Mouse (Mus musculus): ENCODE data around the gene Dlx5.

Dlx5 gene

DNA sequence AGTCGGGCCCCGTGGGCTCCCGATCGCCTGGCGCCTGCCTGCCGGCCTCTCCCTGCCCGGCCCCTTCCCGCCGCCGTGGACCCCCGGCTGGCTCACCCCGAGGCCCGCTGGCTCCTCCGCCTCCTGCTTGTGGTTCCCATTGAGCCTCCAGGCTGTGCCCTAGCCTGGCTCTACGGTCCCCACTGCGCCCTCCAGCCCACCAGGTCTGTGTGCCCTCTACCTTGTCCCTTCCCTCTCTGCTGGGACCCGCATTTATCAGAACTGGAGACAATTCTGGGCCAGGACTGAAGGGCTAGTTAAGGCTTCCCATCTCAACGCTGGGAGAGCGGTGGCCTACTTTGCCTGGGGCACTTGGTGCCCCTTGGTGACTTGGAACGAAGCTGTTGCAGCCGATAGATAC lies 17.9 kb downstream of the Dlx5 start:
- in situ Hi-C loops (cut with MboI; ENCODE audit: low pct_unique_long_range_greater_than_20kb in 1 of 2, low sequenced_read_pairs in 2 of 2, unreplicated experiment in 1 of 2): loop anchor here (25.0 kb wide), 3 partner anchors 577 to 852 kb away; no protein-coding TSS in a partner anchor

DNA sequence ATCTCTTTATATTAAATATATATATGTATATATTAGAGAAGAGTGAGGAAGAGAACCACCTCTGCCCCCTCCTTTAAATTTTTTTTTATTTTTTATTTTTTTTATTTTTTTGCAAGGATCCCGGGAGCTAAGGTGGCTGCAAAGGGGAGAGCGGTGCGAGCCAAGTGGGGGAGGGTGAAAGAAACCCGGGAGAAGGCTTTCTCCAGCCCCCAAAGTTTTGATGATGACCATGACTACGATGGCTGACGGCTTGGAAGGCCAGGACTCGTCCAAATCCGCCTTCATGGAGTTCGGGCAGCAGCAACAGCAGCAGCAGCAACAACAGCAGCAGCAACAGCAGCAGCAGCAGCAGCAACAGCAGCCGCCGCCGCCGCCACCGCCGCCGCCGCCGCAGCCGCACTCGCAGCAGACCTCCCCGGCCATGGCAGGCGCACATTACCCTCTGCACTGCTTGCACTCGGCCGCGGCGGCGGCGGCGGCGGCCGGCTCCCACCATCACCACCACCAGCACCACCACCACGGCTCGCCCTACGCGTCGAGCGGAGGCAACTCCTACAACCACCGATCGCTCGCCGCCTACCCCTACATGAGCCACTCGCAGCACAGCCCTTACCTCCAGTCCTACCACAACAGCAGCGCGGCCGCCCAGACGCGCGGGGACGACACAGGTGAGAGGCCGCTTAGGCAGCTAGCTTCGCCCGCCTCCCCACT lies 18.6 kb downstream of the Dlx5 start, which contains the start of gene Dlx6:
Gene Dlx6, plus strand, starts transcription at position 175 of the 711 bp plus-strand sequence.
- in situ Hi-C loops (cut with MboI; ENCODE audit: low pct_unique_long_range_greater_than_20kb in 1 of 2, low sequenced_read_pairs in 2 of 2, unreplicated experiment in 1 of 2): loop anchor here (25.0 kb wide), 3 partner anchors 576 to 851 kb away; no protein-coding TSS in a partner anchor

DNA sequence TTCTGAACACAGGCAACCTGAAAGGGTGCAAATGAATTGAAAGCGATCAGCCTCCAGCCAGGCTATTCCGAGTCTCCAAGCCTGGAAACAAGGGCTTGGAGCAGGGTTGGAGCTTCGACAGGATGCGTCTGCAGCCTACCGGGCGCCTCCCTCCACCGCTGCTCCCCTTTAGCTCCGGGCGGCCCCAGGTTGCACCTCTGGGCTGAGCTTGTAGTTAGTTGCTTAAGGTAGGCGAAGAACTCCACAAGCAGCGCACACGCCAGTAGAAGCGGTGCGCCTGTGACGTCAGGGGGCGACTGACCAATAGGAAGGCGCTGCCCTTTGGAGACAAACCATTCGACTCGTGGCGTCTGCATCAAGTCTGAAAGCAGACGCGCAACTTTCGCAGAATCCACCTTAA lies 19.3 kb downstream of the Dlx5 start:
- in situ Hi-C loops (cut with MboI; ENCODE audit: low pct_unique_long_range_greater_than_20kb in 1 of 2, low sequenced_read_pairs in 2 of 2, unreplicated experiment in 1 of 2): loop anchor here (25.0 kb wide), 3 partner anchors 575 to 850 kb away; no protein-coding TSS in a partner anchor

DNA sequence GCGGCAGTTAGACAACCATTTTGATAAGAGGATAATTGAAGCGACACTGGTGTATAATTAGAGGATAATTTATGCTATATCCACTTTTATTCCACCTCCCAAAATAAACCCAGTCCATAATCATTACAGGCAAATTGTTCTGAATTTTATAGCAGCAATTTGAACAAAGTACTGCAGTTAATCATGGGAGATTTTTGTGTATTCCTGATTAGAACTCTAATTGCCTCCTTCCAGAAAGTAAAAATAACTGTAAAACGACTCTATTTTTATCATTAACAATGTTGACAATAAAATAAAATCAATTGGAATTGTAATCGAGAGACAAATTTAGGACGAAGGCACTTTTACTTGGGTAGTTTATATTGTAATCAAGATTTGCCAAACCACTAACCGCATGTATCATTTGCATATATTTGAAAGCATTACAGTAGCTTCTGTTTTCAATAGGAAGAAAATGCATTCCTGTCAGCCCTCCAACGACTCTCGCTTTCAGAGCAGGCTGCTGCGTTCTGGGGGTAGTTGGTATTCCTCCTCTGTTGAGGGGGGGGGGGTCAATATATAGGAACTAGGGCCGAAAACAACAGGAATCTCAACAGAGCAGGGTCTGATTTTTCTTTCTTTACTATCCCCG lies 20.0 kb downstream of the Dlx5 start:
- in situ Hi-C loops (cut with MboI; ENCODE audit: low pct_unique_long_range_greater_than_20kb in 1 of 2, low sequenced_read_pairs in 2 of 2, unreplicated experiment in 1 of 2): loop anchor here (25.0 kb wide), 3 partner anchors 575 to 850 kb away; no protein-coding TSS in a partner anchor

DNA sequence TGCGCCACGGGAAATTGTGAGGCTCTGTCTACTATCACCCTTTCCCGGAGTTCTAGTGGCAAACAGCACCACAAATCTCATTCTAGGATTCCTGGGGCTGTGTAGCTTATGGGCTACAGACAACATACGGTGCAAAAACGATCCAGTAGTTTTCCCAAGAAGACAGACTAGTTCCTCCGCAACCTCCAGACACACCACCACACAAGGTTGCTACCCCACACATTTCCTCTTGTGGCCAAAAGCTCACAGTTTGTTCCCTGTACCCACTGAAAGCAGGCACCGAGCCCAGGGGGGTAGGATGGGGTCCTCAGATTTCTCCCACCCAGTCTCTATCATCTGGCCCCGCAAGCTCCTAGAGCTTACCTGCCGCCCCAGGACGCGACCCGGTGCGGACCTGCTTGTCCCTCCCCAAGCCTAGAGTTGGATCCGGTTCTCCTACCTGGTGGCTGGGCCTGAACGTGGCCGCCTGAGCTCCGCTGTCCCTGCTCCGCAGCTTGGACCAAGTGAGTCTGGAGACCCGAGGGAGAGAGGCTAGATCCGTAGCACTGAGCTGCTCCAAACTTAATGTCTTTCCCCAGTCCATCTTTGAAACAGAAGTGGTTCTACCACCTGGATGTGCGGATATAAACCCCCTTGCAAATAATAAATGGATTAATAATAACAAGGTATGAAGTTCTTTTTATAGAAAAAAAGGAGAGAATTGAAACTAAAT lies 20.6 kb downstream of the Dlx5 start:
- in situ Hi-C loops (cut with MboI; ENCODE audit: low pct_unique_long_range_greater_than_20kb in 1 of 2, low sequenced_read_pairs in 2 of 2, unreplicated experiment in 1 of 2): loop anchor here (25.0 kb wide), 3 partner anchors 574 to 849 kb away; no protein-coding TSS in a partner anchor

DNA sequence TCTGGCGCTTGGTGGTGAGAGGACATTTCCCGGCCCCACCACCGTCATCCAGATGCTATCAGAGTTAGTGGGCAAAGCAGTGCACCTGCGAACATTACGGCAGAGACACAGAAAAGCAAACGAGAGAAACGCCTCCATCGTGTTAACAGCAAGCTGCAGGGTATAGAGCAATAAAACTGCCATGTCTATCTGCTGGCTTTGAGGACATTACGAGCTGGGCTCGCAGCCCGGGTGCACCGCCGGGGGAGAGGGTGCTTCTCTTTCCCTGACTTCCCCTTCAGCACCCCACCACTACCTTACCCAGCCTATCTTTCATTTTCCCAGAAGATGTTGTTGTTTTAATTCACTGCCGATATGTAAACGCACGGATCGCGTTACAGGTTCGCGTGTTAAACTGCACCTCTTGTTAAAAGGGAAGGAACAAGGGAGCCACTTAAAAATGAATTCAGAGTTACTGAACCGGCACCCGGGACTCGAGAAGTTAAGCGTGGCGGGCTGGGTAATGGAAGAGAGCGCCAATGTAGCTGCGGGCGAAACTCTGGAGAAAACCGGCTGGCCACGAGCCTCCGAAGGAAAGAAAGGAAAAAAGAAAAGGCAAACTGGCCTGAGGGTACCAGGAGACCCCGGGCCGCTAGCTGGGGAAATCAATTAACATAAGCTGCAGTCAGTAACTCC lies 21.3 kb downstream of the Dlx5 start:
- in situ Hi-C loops (cut with MboI; ENCODE audit: low pct_unique_long_range_greater_than_20kb in 1 of 2, low sequenced_read_pairs in 2 of 2, unreplicated experiment in 1 of 2): loop anchor here (25.0 kb wide), 3 partner anchors 573 to 848 kb away; no protein-coding TSS in a partner anchor

DNA sequence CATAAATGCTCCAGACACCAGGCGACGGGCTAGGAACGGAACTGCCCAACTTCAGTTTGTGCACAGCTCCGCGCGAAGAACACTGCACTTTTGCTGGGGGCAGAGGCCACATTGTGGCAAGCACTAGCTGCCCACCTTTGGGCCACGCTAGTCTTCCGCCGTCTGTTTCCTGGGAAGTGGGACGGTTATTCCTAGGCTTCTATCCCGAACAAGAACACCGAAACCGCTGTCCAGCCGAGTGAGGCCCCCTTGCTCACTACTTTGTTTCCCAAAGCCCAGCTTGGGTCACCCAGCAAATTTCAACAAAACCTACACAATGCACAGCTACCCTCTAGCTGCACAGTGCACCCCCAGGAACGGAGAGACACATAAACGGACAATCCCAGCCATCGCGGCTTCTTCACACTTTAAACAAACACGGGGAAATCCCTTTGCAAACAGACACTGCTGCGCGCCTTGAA lies 21.9 kb downstream of the Dlx5 start:
- in situ Hi-C loops (cut with MboI; ENCODE audit: low pct_unique_long_range_greater_than_20kb in 1 of 2, low sequenced_read_pairs in 2 of 2, unreplicated experiment in 1 of 2): loop anchor here (25.0 kb wide), 3 partner anchors 573 to 848 kb away; no protein-coding TSS in a partner anchor

DNA sequence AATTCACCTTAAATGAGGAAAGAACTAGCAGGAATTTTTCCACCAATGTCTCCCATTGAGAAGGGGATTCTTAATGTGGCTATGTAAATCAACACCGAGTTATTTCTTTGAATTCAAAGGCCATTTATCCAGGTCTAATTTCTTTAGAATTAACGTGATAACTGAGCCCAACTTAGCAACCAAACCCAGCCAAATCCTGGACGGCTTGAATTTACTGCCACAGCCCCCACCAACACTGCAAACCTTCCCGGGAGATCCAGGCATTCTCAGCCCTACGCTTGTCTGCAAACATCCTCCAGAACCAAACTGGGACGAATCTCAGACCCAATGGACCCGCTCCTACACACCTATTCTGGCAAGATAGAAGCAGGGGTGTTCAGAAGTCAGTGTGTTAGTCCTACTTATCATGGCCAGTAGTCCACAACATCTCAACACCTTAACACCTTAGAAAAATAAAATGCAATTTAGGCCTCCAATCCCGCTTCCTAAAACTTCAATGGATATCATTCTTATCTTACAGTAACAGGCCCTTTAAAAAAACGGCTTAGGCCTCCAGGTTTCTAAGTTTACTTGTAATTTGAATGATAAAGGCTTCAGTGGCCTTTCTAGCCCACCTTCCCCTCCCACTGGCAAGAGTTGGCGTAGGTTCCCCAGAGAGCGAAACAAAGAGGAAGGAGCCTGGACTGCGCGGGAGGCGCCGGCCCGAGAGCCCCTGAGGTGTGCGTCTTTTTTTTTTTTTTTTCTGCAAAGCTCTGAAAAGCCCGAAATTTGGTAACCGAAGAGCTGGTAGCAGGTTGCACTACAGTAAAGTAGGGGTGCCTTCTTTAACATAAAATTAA lies 22.6 kb downstream of the Dlx5 start:
- in situ Hi-C loops (cut with MboI; ENCODE audit: low pct_unique_long_range_greater_than_20kb in 1 of 2, low sequenced_read_pairs in 2 of 2, unreplicated experiment in 1 of 2): loop anchor here (25.0 kb wide), 3 partner anchors 572 to 847 kb away; no protein-coding TSS in a partner anchor

DNA sequence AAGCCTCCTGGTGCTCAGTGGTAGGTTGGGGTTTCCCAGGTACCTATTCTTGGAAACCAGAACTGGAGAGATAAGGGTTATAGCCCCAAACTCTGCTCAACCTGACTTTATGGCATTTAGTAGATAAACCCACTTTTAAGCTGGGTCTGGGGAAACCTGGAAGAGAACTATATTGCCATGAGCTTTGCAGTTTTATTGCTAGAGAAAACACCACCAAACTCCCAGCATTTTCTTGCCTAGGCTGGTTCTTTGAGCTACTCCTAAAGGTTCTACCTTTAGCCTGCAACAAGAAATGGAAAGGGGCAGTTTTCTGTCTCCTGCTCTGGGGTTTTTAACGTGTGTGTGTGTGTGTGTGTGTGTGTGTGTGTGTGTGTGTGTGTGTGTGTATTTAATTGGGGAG lies 23.3 kb downstream of the Dlx5 start:
- in situ Hi-C loops (cut with MboI; ENCODE audit: low pct_unique_long_range_greater_than_20kb in 1 of 2, low sequenced_read_pairs in 2 of 2, unreplicated experiment in 1 of 2): loop anchor here (25.0 kb wide), 3 partner anchors 571 to 846 kb away; no protein-coding TSS in a partner anchor

DNA sequence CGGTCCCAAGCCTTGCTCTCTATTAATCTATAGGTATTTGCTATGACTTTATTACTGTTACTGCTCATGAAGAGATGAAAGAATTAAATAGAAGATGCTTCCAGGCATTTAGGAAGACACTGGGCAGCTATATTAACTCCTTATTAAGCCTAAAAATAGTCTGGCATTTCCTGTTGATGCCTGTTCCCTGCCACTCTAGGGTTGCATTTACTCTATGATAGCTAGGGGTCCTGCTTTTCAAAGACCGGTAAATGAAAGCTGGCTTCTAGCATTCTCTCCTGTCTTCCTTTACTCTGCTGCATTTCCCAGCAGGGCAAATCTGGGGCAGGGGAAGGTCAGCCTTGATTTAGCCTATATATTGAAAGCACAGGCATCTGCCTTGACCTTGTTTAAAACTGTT lies 24.1 kb downstream of the Dlx5 start:
- in situ Hi-C loops (cut with MboI; ENCODE audit: low pct_unique_long_range_greater_than_20kb in 1 of 2, low sequenced_read_pairs in 2 of 2, unreplicated experiment in 1 of 2): loop anchor here (25.0 kb wide), 3 partner anchors 570 to 845 kb away; no protein-coding TSS in a partner anchor

DNA sequence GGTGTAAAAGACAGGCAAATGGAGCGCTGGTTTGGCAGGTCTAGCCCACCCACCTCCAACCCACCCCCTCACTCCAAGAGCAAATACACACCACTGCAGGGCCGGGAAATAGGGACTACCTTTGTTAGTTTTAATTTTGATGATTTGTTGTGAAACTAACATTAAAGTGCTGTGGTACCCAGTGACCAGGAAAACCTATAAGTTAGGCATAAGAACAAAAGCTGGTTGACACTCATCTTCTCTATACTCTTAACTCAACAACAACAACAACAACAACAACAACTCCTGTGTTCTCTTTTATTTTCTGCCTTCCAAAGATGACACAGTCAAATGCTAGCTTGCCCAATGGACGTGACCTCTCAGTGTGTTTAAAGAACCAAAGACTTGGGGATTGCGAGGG lies 25.0 kb downstream of the Dlx5 start:
- in situ Hi-C loops (cut with MboI; ENCODE audit: low pct_unique_long_range_greater_than_20kb in 1 of 2, low sequenced_read_pairs in 2 of 2, unreplicated experiment in 1 of 2): loop anchor here (25.0 kb wide), 3 partner anchors 570 to 845 kb away; no protein-coding TSS in a partner anchor

DNA sequence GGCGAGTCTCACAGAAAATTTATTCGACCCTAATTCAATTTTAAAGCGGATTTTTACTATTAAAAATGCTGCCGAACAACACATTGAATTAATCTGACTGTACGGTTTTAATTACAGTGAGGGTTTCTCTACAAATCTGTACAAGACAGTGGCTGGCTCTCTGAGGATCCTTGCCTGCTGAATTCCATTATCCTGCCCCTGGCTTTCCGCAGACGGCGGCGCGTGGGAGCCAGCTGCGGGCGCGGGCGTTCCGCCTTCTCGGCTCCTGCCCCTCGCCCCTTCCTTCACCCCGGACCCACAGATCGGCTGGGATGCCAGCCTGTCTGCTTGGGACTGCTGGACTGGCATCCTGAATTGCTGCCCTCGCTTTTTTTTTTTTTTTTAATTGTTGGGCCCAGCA lies 25.6 kb downstream of the Dlx5 start:
- in situ Hi-C loops (cut with MboI; ENCODE audit: low pct_unique_long_range_greater_than_20kb in 1 of 2, low sequenced_read_pairs in 2 of 2, unreplicated experiment in 1 of 2): loop anchor here (25.0 kb wide), 3 partner anchors 569 to 844 kb away; no protein-coding TSS in a partner anchor

DNA sequence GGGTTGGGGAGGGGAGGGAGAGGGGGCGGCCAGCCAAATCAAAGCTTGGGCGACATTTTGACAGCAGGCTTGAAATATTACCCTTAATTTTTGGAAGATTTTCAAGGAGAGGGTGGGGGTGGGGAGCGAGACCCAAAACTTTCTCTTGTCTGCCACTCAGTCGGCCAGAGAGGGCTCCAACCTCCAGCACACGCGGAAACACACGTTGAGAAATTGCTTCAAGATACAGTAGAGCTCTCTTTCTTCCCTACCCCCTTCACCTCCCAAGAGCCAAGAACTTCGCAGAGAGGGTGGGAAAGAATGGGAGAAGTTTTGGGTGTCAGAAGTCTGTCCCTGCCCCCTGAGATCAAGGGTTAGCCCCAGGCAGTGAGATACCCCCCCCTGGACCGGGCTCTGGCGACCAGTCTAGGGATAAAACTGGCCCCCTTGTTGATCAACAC lies 26.1 kb downstream of the Dlx5 start:
- in situ Hi-C loops (cut with MboI; ENCODE audit: low pct_unique_long_range_greater_than_20kb in 1 of 2, low sequenced_read_pairs in 2 of 2, unreplicated experiment in 1 of 2): loop anchor here (25.0 kb wide), 3 partner anchors 568 to 843 kb away; no protein-coding TSS in a partner anchor

DNA sequence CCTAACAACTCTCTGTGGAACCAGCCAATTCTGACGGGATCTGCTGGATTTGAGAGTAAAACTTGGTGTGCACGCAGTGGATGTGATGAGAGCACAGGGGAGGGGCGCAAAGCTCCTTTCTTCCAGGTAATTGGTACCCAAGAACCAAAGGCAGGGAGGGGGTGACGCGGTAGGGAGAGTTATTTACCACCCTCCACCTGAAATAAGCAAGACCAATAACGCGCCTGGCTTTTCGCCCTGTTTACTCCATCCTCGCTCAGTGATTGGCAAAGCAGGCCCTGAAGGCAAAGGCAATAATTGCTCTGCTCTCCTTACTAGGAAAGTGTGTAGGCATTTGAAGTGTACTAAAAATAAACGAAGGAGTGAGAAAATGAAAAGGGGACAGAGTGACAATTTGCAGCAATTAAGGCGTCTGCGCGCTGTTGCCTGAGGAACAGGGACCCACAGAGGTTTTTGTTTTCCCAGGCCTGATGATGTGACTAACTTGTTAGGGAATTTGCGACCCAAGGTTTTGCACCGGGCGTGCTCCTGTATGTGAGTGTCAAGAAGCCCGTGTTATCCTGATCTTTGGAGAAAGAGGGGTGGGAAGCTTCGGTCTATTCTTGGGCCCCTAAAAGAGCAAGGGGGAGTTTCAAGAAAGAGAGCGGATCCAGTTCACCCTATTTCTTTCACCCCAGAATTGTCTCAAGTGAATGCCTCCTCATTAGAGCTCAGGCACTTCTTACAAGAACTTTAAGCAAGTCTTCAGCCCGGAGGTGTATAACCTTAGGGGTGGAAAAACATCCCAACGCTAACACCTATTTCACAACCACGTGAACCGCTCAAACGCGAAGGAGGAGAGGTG lies 26.8 kb downstream of the Dlx5 start:
- in situ Hi-C loops (cut with MboI; ENCODE audit: low pct_unique_long_range_greater_than_20kb in 1 of 2, low sequenced_read_pairs in 2 of 2, unreplicated experiment in 1 of 2): loop anchor here (25.0 kb wide), 3 partner anchors 568 to 843 kb away; no protein-coding TSS in a partner anchor

DNA sequence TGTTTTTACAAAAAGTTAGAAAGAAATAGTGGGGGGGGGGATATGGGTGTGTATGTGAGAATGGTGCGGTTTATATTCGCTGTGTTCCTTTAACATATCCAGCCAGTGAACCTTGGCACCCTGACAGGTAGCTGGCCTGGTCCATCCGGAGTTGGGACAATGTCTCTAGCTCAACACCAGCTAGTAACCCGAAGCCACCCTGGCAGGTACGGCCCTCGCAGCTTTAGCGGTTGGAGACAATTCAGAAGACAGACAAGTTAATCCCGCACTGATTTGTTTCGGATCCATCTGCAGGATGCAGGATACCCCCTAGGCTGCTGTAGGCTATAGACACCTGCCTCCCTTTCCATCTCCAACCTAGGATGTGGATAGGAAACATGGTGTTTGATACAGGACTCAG lies 27.7 kb downstream of the Dlx5 start:
- in situ Hi-C loops (cut with MboI; ENCODE audit: low pct_unique_long_range_greater_than_20kb in 1 of 2, low sequenced_read_pairs in 2 of 2, unreplicated experiment in 1 of 2): loop anchor here (25.0 kb wide), 3 partner anchors 567 to 842 kb away; no protein-coding TSS in a partner anchor

DNA sequence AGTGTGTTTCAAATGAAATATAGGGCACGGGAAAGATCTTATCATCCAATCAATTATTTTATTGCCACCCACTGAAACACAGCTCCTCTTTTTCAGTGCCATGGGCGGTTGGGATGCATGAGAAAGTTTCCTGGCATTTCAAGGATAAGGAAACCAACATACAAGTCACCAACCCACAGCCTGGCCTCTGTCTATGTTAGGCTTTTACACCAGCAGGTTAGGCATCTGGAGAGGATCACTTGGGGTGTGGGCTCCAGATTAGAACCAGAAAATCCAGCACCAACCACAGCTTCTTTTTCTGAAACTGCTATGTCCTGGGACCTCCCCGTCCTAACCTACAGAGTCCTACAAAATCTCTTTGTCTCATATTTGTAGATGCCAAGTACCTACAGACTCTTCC lies 28.9 kb downstream of the Dlx5 start:
- in situ Hi-C loops (cut with MboI; ENCODE audit: low pct_unique_long_range_greater_than_20kb in 1 of 2, low sequenced_read_pairs in 2 of 2, unreplicated experiment in 1 of 2): loop anchor here (25.0 kb wide), 3 partner anchors 566 to 841 kb away; no protein-coding TSS in a partner anchor

Measured in mouse embryonic stem cell (cell line).